ENCODE assay signal across 8 mouse cellular contexts in genomic region chr13:29986756-29987120, GRCm38 (mm10). TPM values are rescaled to one million over a fixed set of nuclear protein-coding genes. Genes with fewer than 3 reads are reported as not detected.
DNase-seq lines count a peak whose midpoint lies in the region; ATAC-seq and TF ChIP-seq lines count a peak whose summit lies in the region.

No protein-coding gene starts in this region.

- WGBS in lung, embryonic 15.5 days = 8% methylated on average over 9 of the region's 9 CpGs
- 7% methylated on average over 9 of the region's 9 CpGs for WGBS in intestine, postnatal 0 days
- 12% methylated on average over 9 of the region's 9 CpGs for WGBS in olfactory bulb, adult 2 months

- H3K9ac ChIP-seq in lung, embryonic 15.5 days = peak overlapping the region; percentile 41
- peak overlapping the region; percentile 32; the same call in 1 of the 2 replicates for H3K9ac ChIP-seq in intestine, postnatal 0 days (ENCODE audit: low read depth, low read length)

- H3K27me3 ChIP-seq in lung, embryonic 15.5 days = no peaks in the 10 kb centered on the region
- no peaks in the 10 kb centered on the region for H3K27me3 ChIP-seq in intestine, postnatal 0 days (replicated peaks; ENCODE audit: control insufficient read depth, insufficient read depth, low read length)

- no peak for TF ChIP-seq POLR2A in olfactory bulb, adult 2 months (IDR thresholded peaks at IDR 0.05; ENCODE audit: insufficient read depth, low read depth, low read length)

- peak overlapping the region; percentile 96 for H3K4me3 ChIP-seq in lung, embryonic 15.5 days
- H3K4me3 ChIP-seq in intestine, postnatal 0 days (ENCODE audit: low read depth, low read length) = peak overlapping the region; percentile 47
- H3K4me3 ChIP-seq in olfactory bulb, adult 2 months (ENCODE audit: insufficient read depth, low read depth, low read length) = peak overlapping the region; percentile 44

- H3K4me1 ChIP-seq in lung, embryonic 15.5 days = peaks cover 18% of the 10 kb centered on the region
- H3K4me1 ChIP-seq in intestine, postnatal 0 days (replicated peaks; ENCODE audit: control insufficient read depth, insufficient read depth, low read length) = 0 out of 2 replicates have a peak, but pooled peaks cover 2% of the 10 kb centered on the region
- no peaks in the 10 kb centered on the region for H3K4me1 ChIP-seq in olfactory bulb, adult 2 months (ENCODE audit: control insufficient read depth, insufficient read depth, low read length)

- H3K36me3 ChIP-seq in lung, embryonic 15.5 days = no peaks in the 10 kb centered on the region
- no peaks in the 10 kb centered on the region for H3K36me3 ChIP-seq in intestine, postnatal 0 days (ENCODE audit: control insufficient read depth, insufficient read depth)

- no peaks in the 10 kb centered on the region for H3K9me3 ChIP-seq in lung, embryonic 15.5 days
- H3K9me3 ChIP-seq in intestine, postnatal 0 days (ENCODE audit: control insufficient read depth) = no peaks in the 10 kb centered on the region

- peak overlapping the region; percentile 60 for H3K4me2 ChIP-seq in lung, embryonic 15.5 days
- peak overlapping the region; percentile 63 for H3K4me2 ChIP-seq in intestine, postnatal 0 days (replicated peaks; ENCODE audit: low read depth)

- no peak for DNase-seq in lung, postnatal 14 days
- DNase-seq in frontal cortex, postnatal 36 days (ENCODE audit: low spot score in 2 of 2) = no peak
- DNase-seq in adrenal gland, postnatal 10 days = no peak
- DNase-seq in adrenal gland, postnatal 14 days = no peak

- ATAC-seq in lung, embryonic 15.5 days (ENCODE audit: borderline replicate concordance, extremely low read depth, low FRiP score, low TSS enrichment) = no peak
- ATAC-seq in erythroblast, adult 5-6 weeks (replicated peaks; ENCODE audit: low FRiP score, poor library complexity, severe bottlenecking) = peak; percentile 11; the same call in 1 of the 2 replicates
- ATAC-seq in intestine, postnatal 0 days = peak; percentile 2; the same call in 1 of the 2 replicates

- peak overlapping the region; percentile 60 for H3K27ac ChIP-seq in lung, embryonic 15.5 days
- peak overlapping the region; percentile 86 for H3K27ac ChIP-seq in intestine, postnatal 0 days (ENCODE audit: low read depth, low read length)
- H3K27ac ChIP-seq in olfactory bulb, adult 2 months (ENCODE audit: insufficient read depth, low read depth, low read length) = no peak overlapping the region

- TF ChIP-seq CTCF in intestine, postnatal 0 days (IDR thresholded peaks at IDR 0.05; ENCODE audit: low read depth) = no peak
- no peak for TF ChIP-seq CTCF in olfactory bulb, adult 2 months (IDR thresholded peaks at IDR 0.05; ENCODE audit: insufficient read depth, low read depth, low read length)

RNA-seq across cellular contexts. Expression of gene E2f3, which starts 0.9 kb away (rescaled TPM):
- polyA plus RNA-seq in lung, embryonic 15.5 days (2015; fragmentation: Nextera tagmentation; extraction: Ambion mirVana) = 14.1 and 14.7 TPM in 2 replicates
- 2.9 and 4.4 TPM in 2 replicates for total RNA-seq in erythroblast, adult 5-6 weeks (2015; ENCODE audit: low replicate concordance)
- total RNA-seq in erythroblast, adult 5-6 weeks (2017; ENCODE audit: low replicate concordance) = 2.4 and 4.1 TPM in 2 replicates
- 4.2 and 4.4 TPM in 2 replicates for polyA plus RNA-seq in intestine, postnatal 0 days (2015; fragmentation: Nextera tagmentation; extraction: Ambion mirVana)
- polyA plus RNA-seq in olfactory bulb, adult 2 months (2012; ENCODE audit: insufficient read depth, insufficient read length, low replicate concordance, missing spikeins) = not detected in 2 replicates
- 10 to 100 TPM; 12.4 to 14.4 TPM for total RNA-seq in adrenal gland, postnatal 10 days (2021)
- 11.5 and 12.3 TPM in 2 replicates for total RNA-seq in adrenal gland, postnatal 14 days (2021)

Comparison
In these comparisons a context has a peak if more than half of its experiments do, and no peak if none do; other contexts are left out.
1. H3K4me3 ChIP-seq: peak in every context shown above with its lines; median percentile 96 in lung, embryonic 15.5 days; 47 in intestine, postnatal 0 days; 44 in olfactory bulb, adult 2 months.